Mouse (Mus musculus) cerebellum, postnatal 10 days (tissue): ENCODE results near the gene Acp5.
"Not testable (repeated sequence)": the region's sequence is repeated elsewhere in the genome, so short reads cannot be mapped to it uniquely, and the experiment has no call there.

Experiments
- DNase-seq, 2 experiments: peaks; one replicate each; pipeline ENCODE4 v3.0.0; 2021; ENCODE audit warnings: mixed read lengths in 2 of 2

The Acp5 gene

DNA sequence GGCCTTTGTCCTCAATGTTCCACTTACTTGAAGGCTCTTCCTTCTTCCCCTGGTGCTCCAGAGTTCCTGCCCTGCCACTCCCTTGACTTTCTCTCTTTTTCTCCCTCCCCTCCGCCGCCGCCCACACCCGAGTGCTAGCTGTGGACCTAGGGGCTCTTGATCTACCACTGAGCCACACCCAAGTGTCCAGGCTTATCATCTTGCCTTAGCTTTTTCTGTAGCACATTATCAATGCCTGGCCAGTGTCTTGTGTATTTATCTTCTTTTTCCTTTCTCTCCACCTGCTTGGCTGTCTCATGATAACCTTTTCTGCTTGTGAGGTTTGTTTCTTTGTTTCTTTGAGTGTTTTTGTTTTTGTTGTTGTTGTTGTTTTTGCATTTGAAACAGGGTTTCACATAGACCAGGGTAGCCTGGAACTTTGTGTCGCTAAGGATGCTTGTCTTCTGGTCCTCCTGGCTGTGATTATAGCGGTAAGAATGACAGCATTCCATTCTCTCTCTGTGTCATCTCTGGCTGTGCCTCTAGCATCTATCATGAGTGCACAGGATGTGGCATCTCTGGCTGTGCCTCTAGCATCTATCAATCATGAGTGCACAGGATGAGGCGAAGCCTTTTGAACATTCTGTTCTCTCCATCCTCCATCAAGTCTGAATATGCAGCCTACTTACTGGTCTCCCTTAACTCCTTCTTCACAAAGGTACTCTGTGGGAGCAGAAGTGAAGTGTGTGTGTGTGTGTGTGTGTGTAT is at the start of gene Acp5:
Gene Acp5, minus strand, starts transcription at position 68 of the 747 bp plus-strand sequence.
- no peak for DNase-seq

DNA sequence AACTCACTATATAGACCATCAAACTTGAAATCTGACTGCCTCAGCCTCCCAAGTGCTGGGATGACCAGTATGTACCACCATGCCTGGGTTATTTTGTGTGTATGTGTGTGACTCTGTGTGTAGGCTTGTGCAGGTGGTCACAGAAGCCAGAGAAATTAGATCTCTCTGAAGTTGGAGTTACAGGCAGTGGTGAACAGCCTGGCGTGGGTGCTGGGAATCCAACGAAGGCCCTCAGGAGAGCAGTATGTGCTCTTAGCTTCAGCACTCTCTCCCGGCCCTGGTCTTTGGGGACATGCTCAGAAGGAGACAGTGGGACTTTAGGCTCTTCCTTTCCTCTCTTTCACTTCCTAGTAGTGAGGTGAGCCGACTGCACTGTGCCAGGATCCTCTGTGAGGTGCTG is 36.8 kb upstream of the Acp5 start:
- no peak for DNase-seq

DNA sequence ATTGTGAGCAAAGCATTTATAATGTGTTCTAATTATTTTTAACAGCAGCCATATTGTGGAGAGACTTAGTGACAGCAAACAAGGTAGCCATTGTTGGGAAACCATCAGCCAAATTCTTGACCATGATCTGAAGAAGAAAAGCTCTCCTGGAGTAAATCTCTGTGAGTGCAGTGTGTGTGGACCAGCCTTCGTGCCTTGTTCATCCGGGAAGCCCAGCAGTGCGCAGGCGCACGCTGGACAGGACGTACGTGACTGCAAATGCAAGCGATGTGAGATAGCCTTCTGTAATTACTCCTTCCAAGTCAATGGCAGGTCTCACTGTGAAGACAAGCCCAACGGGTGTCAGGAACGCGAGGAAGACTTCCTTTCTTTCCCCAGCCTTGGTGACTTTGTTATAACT is 33.8 kb upstream of the Acp5 start:
- DNase-seq: no peak

DNA sequence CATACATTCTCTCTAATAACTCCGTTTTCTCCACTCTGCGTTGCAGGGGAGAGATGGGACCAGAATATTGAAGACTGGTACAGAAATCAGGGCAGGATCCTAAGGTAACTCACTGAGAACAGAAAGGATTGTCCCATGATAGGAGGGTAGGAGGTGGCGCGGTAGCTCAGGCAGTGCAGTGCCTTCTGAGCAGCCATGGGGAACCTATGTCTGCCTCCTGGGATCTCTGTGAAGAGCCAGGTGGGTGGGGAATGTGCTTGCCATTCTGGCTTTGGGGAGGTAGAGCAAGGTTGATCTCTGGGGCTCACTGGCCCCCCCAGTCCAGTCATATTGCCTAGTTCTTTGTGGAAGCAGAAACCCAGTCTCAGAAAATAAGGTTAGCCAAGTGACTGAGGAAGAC is 32.2 kb upstream of the Acp5 start:
- DNase-seq: no peak

DNA sequence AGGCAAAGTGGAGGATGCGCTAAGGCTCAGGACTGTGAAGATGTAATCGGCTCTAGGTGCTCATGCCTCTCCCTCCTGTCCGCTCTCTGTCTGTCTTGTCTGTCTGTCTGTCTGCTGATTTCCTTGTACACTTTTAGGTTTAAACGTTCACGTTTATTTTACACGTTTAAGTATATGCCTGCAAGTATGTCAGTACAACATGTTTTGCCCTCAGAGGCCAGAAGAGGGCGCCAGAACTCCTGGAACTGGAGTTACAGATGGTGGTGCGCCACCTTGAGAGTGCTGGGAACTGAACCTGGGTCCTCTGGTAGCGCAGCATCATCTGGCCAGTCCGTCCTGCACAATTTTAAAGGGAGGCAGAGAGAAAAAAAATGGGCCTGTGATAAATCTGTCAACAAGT is 31.2 kb upstream of the Acp5 start:
- peak; percentile 14 to 21 for DNase-seq

DNA sequence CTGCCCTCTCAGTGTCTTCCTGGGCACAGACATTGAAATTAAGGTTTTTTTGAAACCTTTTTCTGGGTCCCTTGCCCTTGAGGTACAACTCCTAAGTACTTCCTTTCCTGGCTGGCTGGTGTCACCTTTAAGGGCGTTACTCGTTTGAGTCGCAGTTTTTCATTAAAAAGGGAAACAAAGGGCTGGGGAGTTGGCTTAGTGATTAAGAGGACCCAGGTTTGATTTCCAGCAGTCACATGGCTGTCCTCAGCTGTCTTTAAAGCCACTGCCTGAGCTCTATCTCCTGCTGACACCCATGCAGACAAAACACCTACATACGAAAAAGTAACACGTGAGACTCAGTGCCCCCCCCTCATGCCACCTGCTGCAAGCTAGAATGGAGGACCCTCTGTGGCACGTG is 30.5 kb upstream of the Acp5 start:
- no peak for DNase-seq

DNA sequence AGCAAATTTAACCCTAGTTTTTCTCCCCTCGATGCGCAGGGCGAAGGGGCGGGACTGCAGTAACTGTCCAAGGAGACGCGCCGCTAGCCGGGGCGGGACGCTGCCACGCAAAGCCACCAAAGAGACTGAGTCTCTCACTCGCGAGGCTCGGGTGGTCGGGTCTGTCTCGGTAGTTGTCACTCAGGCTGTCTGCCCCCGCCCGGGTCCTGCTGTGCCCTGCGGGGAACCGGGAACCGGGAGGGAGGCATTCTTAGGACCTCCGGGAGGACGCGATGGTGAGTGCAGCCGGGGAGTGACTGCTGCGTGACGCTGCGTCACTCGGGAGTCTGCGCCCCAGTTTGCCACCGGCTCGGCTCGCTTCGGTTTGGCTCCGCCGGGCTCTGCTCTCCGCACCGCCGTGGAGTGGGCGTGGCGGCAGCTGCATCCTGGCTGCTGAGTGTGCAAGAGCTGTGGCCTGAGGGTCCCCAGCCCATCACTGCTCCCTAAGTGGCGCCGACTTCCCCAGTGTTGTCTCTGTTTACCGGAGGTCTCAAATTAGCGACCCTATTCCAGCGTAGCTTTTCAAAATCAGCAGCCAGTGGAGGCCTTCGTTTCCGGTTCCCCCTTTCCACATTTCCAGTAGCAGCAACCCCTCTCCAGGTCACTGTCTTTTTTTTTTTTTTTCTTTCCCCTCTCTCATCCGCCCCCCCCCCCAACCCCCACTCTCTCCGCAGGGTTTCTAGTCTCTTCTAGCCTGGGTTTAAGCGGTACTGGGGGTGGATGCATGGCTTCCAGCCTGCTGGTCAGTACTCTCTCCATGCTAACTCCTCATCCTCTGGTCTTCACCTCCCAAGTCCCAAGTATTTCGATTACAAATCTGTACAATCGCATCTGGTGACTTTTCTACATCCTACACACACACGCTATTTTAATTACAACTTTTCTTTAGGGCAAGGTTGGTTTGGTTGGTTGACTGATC is 29.5 kb upstream of the Acp5 start:
- peak; percentile 55 to 62 for DNase-seq

DNA sequence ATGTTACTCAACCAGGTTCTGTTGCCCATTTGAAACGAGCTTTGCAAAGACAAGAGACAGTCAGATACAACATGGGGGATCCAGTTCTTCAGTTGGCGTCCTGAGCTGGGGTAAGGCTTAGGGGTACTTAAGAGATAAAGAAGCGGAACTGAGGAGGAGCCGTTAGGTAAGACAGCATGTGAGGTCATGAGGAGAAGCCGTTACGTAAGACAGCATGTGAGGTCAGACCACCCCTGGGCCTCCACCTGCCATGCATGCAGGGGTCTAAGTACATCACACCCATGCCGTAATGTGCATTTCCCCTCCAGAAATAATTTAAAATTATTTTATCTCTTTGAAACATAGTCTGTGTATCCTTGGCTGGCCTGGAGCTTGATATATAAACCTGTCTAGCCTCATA is 27.4 kb upstream of the Acp5 start:
- DNase-seq: no peak

DNA sequence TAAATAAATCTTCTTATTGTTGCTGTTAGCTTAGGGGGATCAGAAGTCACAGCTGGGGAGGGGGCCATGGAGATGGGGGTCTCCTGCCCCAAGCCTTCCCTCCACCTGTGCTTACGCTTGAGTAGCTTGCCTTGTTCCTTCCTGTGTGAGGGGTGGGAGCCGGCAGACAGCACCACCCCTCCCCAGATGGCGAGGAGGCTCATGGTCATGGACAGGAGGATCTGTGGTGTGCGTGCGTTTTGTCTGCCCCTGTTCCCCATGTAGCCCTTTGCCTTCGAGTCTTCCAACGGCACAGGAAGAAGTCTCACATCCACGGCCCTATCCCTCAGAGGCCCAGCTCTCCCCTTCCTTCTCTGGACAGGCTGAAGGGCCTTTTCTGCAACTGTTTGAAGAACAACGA is 26.8 kb upstream of the Acp5 start:
- DNase-seq: no peak

DNA sequence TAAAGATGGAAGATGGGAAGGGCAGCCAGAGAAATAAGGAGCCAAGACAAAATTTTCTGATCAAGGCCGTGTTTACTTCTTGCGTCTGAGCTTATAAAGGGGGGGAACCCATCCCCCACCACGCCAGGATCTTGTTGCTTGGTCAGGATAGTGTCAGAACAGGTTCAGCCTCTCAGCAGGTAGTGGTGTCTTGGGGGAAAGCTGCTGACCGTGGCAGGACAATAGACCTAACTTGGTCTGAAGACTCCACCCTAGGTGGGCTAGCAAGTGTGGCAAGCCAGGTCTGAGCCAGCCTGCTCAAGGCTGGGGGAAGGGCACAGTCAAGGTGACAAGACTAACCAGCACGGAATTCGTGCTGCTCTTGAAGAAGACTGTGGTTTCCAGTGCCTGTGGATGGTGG is 25.8 kb upstream of the Acp5 start:
- DNase-seq: no peak

DNA sequence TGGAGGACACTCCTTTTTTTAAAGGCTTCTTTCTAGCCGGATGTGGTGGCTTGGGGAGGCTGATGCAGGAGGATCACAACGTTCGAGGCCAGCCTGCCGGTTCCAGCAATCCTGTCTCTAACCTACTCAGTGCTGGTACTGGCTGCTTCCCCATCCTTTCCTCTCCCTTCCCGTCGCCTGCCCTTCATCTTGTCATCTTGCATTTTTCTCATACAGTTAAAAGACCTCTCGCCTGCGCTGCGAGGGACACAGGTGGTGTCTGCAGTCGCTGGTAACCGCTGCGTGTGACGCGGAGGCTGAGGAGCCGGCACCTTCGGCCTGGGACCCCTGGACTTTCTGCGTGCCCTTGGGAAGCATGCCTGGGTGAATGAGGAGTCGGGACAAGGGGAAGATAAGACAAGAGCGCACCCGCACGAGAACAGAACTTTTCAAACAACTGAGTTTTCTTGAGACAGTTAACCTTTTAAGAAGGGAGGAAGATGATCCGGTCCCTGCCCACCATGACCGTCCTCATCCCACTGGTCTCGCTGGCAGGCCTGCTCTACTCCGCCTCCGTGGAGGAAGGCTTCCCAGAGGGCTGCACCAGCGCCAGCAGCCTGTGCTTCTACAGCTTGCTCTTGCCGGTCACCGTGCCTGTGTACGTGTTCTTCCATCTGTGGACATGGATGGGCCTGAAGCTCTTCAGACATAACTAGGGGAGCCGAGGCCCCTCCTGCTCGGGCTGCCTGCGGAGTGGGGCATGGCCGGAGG is 22.2 kb upstream of the Acp5 start:
- peak; percentile 42 to 44 for DNase-seq

DNA sequence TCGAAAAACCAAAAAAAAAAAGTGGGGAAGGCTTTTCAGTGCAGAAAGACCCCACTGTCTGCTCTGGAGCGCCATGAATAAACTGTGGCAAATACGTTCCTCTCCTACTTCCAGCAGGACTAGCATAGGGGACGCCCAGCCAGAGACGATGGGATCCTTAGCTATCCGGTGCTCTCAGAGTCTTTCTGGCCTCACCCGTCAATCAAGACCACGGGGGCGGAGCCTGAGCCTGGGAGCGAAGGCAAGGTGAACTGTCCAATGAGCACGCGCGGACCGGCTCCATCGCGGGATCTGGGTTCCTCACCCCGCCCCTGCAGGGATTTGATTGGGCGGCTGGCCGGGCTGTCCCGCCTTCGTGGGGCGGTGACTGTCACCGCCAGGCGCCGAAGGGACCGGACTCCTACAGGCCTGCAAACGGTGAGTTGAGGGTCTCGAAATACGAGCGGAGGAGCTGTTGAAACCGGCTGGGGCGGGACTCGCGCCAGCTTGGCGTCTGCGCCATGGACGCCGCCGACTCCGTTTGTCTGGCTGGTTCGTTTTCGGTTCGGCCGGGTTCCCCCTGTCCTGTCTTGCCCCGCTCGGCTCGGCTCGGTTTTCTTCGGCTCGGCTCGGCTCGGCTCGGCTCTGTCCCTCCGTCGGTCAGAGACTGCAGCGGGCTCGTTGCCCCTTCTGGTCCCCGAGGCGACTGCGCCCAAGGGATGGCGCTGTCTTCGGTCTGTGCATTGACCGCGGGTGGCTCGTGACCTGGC is 21.2 kb upstream of the Acp5 start, which contains the start of gene Pigyl:
Gene Pigyl, plus strand, starts transcription at position 350 of the 749 bp plus-strand sequence.
- DNase-seq: peak; percentile 100

DNA sequence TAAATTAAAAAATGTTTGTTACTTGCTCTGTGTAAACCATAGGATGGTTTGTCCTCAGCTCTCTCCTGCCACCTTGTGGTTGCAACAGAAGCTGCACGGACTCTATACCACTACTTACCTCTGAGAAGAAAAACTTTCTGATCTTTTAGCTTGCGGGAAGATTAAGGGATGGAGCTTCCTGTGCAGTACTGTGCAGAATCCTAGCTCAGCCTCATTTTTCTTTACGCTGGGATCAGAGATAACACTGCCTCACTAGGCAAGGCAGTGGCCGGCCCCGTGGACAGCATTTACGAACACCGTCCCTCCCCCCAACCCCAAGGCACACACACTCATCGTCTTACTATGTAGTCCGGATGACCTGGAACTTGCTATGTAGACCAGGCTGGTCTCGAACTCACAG is 20.1 kb upstream of the Acp5 start:
- peak; percentile 85 to 88 for DNase-seq

DNA sequence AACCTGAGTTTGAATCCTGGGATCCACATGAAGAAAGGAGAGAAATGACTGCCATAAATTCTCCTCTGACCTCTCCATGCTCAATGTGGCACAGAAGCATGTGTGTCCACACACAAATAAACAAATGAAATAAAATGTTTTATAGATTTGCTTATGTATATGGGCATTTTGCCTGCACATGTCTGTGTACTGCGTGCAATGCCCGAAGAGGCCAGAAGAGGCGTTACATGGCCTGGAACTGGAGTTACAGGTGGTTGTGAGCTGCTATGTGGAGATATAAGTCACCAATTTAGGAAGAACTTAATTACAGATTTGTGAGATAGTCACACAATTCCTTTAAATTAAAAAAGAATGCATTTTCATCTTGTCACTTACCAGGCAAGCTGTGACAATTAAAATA is 18.3 kb upstream of the Acp5 start:
- peak in 1 of 2 experiments; percentile 28 for DNase-seq

DNA sequence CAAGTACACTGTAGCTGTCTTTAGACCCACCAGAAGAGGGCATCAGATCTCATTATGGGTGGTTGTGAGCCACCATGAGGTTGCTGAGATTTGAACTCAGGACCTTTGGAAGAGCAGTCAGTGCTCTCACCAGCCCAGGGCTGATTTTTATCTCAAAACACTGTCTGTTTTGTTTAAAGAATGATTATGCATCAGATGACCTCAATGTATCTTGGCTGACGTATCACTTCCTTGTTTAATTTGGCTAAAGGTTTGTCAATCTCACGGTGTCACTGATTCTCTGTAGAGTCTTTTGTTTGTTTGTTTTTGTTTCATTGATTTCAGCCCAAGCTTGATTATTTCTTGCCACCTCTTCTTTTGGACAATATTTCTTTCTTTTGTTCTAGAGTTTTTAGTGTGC is 15.4 kb upstream of the Acp5 start:
- DNase-seq: no peak

DNA sequence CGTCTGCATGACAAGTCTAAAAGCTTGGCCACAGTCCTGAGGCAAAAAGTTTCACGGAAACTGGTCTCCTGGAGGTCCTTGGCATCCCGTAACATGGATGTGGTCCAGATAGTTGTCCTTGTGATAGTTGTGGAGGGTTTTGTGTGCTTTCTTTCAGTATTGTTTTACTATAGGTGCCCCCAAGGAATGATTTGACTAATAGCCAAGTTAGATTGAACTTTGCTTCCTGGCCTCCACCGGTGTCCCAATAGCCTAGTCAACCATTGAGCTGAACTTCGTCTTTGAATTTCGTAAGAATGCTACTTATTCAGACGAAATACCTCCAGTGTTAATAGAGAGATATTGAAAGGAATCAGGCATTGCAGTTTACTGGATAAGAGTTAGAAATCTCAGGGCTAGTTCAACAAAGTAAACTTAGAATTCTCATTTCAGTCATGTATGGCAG is 14.8 kb upstream of the Acp5 start:
- DNase-seq: not testable (repeated sequence)

DNA sequence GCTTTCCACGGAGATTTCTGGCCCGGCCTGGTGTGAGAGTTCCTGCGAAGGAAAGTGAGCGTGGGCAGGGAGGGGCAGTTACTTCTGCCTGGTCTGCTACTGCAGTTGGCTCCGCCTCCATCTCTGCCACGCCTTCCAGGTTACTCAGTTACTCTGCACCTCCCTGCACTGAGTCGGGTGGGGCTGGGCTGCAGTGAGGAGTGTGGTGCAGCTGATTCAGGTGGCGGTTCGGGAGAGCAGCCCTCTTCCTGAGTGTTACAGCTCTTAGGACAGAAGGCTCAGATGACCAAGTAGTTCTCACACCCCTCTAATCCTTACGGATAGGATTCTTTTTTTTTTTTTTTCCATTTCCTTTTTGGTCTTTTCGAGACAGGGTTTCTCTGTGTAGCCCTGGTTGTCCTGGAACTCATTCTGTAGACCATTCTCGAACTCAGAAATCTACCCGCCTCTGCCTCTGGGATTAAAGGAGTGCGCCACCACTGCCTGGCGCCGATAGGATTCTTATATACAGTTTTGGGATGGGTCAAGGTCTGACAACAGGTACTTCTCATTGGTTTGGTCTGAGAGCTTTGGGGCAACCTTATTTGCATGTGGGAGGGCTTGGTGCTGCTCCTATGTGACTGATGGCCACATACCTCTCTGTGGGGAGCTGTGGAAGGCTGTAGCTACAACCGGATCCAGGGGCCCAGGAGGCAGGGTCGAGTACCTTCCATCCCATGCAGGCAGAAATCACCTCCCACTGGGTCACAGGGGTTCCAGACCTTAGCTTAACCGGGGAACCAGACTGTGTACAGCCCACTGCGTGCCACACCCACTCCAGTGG is 14.1 kb upstream of the Acp5 start:
- no peak for DNase-seq

DNA sequence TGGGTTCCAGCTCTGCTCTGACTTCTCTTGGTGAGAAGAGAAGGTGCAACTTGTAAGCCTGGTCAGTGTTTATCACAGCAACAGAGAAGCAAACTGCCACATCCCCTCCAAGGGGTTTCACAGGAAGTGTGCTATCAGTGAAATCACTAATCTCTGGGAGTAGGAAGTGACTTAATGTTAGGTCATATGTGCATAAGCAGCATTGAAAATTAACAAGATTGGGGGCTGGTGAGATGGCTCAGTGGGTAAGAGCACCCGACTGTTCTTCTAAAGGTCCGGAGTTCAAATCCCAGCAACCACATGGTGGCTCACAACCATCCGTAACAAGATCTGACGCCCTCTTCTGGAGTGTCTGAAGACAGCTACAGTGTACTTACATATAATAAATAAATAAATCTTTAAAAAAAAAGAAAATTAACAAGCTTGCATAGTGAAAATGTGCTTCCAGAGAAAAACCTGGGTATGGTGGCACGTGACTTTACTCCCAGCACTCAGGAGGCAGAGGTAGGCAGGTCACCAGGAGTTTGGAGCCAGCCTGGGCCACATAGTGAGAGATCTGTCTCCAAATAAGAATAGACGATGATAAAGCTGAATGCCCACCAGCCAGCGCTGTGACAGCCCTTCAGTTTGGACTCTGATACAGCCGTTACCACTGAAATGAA is 8.9 kb upstream of the Acp5 start:
- no peak for DNase-seq

DNA sequence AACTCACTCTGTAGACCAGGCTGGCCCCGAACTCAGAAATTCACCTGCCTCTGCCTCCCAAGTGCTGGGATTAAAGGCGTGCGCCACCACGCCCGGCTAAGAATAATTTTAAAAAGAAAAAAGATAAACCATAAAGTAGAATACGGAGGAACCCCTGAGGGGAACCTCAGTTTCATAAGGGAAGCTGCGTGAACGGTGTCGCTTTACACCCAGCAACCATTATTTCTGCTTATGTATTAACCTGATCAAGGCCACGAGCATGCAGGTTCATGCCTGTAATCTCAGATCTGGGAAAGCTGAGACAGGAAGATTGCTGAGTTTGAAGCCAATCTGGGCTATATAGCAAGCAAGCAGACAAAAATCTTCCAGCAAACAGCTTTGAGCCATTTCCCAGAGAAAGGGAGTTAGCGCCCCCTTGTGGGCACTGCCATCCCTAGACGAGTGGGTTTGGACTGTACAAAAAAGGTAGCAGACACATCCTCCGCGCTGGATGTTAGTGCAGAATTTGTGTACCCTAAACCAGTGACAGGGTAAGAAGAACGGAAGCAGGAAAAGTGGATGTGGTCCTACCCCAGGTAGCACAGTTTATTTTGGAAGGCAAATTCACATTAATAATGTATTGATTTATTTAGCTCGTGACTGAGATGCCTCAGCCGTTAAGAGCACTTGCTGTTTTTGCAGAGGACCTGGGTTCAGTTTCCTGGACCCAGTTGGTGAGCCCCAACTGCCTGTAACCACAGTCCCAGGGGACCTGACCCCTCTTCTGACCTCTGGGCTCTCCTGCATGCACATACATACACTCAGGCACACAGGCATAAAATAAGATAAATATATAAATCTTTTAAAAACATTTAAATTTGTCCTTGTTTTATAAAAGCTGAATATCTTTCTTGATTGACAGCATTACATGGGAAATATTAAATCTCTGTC is 7.9 kb upstream of the Acp5 start:
- peak; percentile 96 to 98 for DNase-seq

DNA sequence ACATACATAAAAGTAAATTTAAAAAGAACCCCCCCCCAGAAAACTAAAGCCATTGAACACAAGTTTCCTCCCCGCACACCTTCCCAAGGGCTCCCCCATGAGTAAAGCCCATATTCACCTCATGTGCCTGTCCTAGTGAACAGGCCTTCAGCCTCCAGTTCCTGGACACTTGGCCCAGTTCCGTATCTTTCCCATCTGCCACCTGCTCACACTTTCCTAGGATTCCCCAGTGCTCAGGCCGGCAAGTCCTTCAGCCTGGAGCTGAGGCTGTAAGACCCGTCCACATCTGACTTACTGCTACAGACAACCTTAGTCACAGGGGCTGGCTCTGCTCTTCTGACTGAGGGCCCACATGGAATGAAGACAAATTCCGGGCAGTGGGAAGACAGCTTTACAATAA is 4.2 kb upstream of the Acp5 start:
- DNase-seq: peak; percentile 69 to 72
